Mouse (Mus musculus): ENCODE data around the gene Zbtb39. TPM values are rescaled to one million over a fixed set of nuclear protein-coding genes. Genes with fewer than 3 reads are reported as not detected.

The Zbtb39 gene
- polyA plus RNA-seq, 1 experiment from 2014 or later = 2.4 TPM

Other genes starting within 250 kb of the Zbtb39 start
- 2.0 and 3.3 TPM in 2 replicates for gene Stac3, start 237.9 kb upstream of the Zbtb39 start, polyA plus RNA-seq (2015; fragmentation: Nextera tagmentation; extraction: Ambion mirVana)
- 23.2 and 29.5 TPM in 2 replicates for gene Ndufa4l2, start 224.6 kb upstream of the Zbtb39 start, polyA plus RNA-seq (2015; fragmentation: Nextera tagmentation; extraction: Ambion mirVana)
- 52.8 and 59.3 TPM in 2 replicates for gene Shmt2, start 217.1 kb upstream of the Zbtb39 start, polyA plus RNA-seq (2015; fragmentation: Nextera tagmentation; extraction: Ambion mirVana)
- 129 and 136 TPM in 2 replicates for gene Nxph4, start 205.0 kb upstream of the Zbtb39 start, polyA plus RNA-seq (2015; fragmentation: Nextera tagmentation; extraction: Ambion mirVana)
- gene Lrp1, start 118.4 kb upstream of the Zbtb39 start, polyA plus RNA-seq (2015; fragmentation: Nextera tagmentation; extraction: Ambion mirVana) = 109 and 125 TPM in 2 replicates
- 6.0 and 8.0 TPM in 2 replicates for gene Stat6, start 96.6 kb upstream of the Zbtb39 start, polyA plus RNA-seq (2015; fragmentation: Nextera tagmentation; extraction: Ambion mirVana)
- 2.9 and 3.9 TPM in 2 replicates for gene Nemp1, start 72.6 kb upstream of the Zbtb39 start, polyA plus RNA-seq (2015; fragmentation: Nextera tagmentation; extraction: Ambion mirVana)
- gene Nab2, start 71.0 kb upstream of the Zbtb39 start, polyA plus RNA-seq (2015; fragmentation: Nextera tagmentation; extraction: Ambion mirVana) = 2.2 and 3.2 TPM in 2 replicates
- gene Myo1a, start 34.4 kb upstream of the Zbtb39 start, polyA plus RNA-seq (2015; fragmentation: Nextera tagmentation; extraction: Ambion mirVana) = 0.52 and 0.73 TPM in 2 replicates
- 0.74 and 2.5 TPM in 2 replicates for gene Tac2, start 15.1 kb upstream of the Zbtb39 start, polyA plus RNA-seq (2015; fragmentation: Nextera tagmentation; extraction: Ambion mirVana)
- 1.9 and 2.0 TPM in 2 replicates for gene Gpr182, start 12.2 kb downstream of the Zbtb39 start, polyA plus RNA-seq (2015; fragmentation: Nextera tagmentation; extraction: Ambion mirVana)
- 0.04 TPM in 1 of 2 replicates, not detected in the other for gene Rdh1, start 20.2 kb downstream of the Zbtb39 start, polyA plus RNA-seq (2015; fragmentation: Nextera tagmentation; extraction: Ambion mirVana)
- gene Rdh16f1, start 20.2 kb downstream of the Zbtb39 start, polyA plus RNA-seq (2015; fragmentation: Nextera tagmentation; extraction: Ambion mirVana) = not detected in 2 replicates
- gene Rdh9, start 36.8 kb downstream of the Zbtb39 start, polyA plus RNA-seq (2015; fragmentation: Nextera tagmentation; extraction: Ambion mirVana) = 0.20 and 0.21 TPM in 2 replicates
- not detected in 2 replicates for gene Rdh16, start 61.6 kb downstream of the Zbtb39 start, polyA plus RNA-seq (2015; fragmentation: Nextera tagmentation; extraction: Ambion mirVana)
- gene Rdh19, start 110.4 kb downstream of the Zbtb39 start, polyA plus RNA-seq (2015; fragmentation: Nextera tagmentation; extraction: Ambion mirVana) = not detected in 2 replicates
- not detected in 2 replicates for gene Rdh16f2, start 126.9 kb downstream of the Zbtb39 start, polyA plus RNA-seq (2015; fragmentation: Nextera tagmentation; extraction: Ambion mirVana)
- gene Rdh7, start 149.3 kb downstream of the Zbtb39 start, polyA plus RNA-seq (2015; fragmentation: Nextera tagmentation; extraction: Ambion mirVana) = not detected in 2 replicates
- not detected in 2 replicates for gene Sdr9c7, start 159.0 kb downstream of the Zbtb39 start, polyA plus RNA-seq (2015; fragmentation: Nextera tagmentation; extraction: Ambion mirVana)